Mouse (Mus musculus) erythroblast, embryonic 14.5 days (primary cell): ENCODE measurements around the gene Zmiz2.

ENCODE experiments used
- GATA1 ChIP-seq: IDR thresholded peaks from 2 replicates; pipeline ENCODE4 v1.6.1; 2012; ENCODE audit warnings: low read length, inconsistent platforms, mixed read lengths
- TAL1 ChIP-seq: IDR thresholded peaks from 3 replicates; pipeline ENCODE4 v1.6.1; 2012; ENCODE audit warnings: low read length, inconsistent platforms, mixed read lengths

GRCm38 (mm10) chr11:6410050-6410602 lies 21.3 kb downstream of the Zmiz2 start:
- TF ChIP-seq TAL1 (no peak), GATA1 (no peak)
